Mouse (Mus musculus): Measurements from ENCODE around the gene Pakap.

Gene Pakap

DNA sequence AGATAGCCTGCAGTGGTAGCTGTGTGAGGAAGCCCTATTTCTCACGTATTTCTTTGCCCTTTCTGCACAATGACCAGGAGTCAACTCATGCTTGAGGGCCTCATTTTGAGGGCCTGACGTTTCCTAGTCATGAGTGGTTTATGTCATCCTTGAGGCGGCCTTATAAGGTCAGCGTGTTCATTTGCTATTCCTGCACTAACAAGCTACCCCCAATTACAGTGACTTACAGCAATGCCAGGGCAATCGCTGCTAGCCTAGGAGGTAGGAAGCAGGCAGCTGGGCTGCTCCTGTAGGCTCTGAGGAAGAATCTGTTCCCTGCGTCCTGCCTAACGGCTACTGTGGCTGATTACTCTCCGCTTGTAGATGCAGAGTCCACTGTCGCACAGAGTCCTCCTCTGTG is 269.1 kb downstream of the Pakap start:
- DNase-seq (ENCODE audit: low spot score in 2 of 2), result no peak

DNA sequence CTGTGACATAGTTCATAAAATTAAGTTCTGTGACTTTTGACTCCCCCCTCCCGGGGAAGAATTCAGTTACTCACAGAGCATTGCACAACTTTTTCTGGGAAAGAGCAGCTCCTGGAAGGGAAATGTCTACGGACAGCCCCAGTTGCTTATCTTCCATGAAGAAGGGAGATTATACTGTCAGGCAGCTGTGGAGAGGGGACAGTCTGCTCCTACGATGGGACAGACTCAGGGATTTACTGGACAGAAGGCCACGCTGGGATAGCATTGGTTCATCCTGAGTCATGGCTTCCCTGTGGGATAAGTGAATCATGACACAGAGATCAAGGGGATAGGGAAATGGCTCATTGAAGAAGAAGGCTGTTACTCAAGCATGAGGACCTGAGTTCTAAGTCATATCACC is 271.4 kb downstream of the Pakap start:
- no peak for DNase-seq (ENCODE audit: low spot score in 2 of 2)

DNA sequence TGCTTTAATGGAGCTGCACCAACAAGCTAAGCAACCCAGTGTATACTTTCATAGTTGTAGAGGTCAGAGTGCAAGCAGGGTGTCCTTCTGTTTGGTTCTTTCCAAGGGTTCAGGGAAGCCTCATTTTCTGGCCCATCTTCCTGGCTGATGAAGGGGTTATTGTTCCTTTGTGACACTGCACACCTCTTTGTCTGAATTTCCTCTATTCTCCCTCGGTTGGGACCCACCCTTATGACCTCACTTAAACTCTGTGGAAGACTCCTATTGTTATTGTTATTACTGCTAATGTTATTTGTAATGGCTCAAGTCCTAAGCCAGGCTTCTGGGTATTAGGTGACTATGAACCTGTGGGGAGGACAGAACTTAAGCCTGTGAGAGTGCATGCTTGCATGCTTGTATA is 273.9 kb downstream of the Pakap start:
- DNase-seq (ENCODE audit: low spot score in 2 of 2), result no peak

DNA sequence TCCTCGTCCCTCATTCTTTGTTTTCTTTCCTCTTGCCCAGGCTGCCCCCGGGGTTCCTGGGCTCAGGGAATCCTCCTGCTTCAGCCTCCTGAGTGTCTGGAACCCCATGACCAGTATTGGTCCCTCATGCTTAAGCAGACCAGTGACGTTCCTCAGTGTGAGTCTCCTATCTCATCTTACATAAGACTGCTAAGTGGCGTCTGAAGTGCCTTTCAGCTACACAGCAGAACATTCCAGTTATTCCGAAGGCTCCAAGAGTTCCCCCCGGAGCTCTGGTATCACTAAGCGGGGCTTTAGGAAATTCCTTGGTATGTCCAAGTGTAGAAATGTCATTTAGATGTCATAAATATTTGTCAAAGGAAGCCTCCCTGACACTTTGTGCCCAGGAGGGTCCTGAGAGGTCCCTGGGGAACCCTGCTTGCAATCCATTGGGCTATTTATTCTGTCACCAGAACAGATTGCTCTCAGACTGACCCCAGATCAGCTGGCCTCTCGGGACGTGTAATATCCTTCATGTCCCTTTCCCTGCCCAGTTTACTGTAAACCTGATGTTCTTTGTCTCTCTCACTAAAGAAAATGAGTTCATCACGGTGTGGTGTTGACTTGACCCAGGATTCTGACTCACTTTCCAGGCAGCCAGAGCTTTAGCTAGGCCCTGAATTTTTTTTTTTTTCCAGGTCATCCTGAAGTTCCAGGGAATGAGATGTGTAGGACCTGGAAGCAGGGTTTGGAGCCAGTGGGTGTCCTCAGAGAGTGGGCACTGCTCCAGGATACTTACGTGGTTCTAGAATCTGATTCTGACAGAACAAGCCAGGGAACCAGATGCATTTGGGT is 274.7 kb downstream of the Pakap start:
- DNase-seq (ENCODE audit: low spot score in 2 of 2), result no peak

DNA sequence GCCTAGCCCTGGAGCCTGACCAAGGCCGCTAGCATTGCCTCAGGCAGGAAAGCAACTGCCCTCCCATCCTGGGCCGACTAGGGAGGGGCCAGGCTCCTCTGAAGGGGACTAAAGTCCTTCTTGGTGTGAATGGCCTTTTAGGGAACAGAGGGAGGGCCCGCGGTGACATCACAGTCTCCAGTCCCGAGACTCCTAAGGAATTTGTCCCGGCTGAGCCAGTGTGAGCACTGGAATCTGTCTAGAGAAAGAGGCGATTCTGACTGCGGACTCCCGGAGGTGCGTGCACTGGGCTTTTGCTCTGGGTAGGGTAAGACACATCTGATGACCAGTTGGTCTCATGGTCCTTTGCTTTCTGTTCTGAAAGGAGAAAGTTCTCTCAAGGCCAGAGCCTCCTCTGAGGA is 277.1 kb downstream of the Pakap start:
- DNase-seq (ENCODE audit: low spot score in 2 of 2), result peak; percentile 54 to 56

DNA sequence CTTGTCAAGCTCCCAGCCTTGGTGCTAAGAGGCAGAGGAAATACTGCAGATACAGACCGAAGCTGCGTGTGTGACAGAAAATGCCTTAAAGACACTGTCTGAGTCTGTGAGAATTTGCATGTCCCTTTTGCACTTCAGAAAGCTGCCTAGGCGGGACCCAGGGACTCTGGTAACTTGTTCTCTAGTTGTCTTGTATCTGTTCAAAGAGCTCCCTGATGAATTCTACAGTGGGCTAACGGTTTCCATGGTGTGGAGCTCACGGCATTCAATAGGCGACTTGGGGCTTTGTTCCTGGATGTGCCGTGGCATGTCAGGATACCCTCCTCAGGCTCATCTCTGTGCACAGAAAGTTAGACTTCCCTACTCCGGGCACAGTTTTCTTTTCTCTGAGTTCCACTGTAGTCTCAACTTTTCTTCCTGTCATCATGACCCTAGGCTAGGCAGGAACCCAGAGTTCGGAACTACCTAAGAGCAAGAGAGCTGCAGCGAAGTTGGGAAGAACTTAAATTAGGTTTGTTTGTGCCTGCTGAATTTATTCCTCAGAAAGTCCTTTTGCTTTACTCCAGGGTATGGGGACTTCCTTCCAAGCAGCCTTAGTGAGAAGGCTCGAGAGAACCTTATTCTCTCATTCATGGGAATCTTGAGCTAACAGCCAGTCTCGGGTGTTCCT is 277.7 kb downstream of the Pakap start:
- DNase-seq (ENCODE audit: low spot score in 2 of 2), result no peak

DNA sequence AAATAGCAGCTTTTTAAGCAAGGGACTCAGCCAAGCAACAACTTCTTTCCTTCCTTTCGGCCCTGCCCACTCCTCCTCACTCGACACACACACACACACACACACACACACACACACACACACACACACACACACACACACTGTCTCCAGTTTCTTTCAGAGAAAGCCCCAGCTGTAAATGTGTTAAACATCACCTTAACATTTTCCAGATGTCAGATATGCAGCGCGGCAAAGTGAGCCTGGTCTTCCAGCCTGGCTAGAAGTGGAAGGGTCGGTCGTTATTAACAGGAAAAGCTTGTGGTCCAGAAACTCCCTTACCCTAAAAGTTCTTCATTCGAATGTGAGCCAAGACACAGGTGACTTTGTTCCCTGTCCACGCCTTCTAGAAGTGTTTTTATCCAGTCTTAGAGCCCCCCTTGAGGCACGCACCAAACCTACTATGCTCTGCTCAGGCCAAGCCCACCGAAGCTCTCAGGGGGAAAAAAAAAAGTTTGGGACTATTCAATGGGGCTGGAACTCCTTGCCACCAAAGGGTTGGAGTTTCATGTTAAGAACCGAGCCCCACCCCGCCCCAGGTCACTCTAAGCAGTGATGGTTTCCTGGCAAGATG is 278.5 kb downstream of the Pakap start:
- DNase-seq (ENCODE audit: low spot score in 2 of 2), result no peak

DNA sequence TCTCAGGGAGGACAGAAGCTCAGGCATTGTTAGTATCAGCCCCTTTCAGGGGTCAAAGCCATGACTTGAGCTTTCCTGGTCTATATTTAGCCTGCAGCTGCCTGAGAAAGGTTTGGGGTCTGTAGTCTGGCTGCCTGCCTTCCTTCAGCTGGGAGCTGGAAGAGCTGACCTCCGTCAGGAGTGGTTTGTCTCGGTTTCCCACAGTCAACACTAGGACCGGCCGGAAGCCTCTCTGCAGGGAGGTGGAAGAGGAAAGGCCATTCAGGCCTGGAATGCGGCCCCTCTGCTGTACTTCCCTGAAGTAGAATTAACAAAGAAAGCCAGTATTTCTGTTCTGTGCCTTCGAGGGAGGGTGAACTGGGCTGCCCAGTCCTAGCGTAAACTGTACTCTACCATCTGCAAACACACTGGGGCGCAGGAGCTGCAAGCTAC is 279.0 kb downstream of the Pakap start:
- no peak for DNase-seq (ENCODE audit: low spot score in 2 of 2)

DNA sequence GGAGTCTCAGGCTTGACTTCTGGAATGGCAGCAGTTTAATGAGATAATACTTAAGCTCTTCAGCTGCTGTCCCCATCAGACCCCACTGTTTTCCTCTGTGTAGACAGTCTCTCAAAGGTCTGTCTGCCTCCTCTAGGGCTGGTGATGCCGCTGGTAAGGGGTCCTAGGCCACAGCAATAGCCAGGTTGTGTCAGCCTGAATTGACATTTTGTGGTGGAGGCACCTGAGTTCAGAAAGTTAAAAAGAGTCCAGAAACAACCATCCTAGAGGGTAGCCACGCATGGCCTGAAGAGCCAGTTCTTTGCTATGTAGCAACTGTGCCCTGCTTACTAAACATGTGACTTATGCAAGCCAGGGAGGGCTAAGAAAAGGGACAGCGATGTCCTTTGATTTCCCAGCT is 279.7 kb downstream of the Pakap start:
- no peak for DNase-seq (ENCODE audit: low spot score in 2 of 2)

DNA sequence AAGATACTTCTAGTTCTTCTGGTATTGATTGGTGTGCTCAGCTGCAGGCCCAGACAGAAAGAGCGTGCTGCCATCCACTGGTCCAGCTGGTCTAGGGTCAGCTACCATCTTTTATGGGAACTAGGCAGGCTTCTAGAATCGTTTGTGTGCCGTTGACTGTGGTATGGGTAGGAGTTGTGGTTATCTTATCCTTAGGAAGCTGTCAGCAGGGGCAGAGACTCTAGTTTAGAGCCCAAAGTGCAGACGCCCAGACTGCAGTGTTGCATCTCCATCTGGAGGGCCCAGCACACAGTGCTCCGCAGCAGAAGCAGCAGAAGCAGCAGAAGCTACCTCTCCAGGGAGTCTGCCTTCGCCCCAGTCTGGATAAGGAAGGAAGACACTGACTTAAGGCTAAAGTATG is 281.5 kb downstream of the Pakap start:
- DNase-seq (ENCODE audit: low spot score in 2 of 2), result no peak

DNA sequence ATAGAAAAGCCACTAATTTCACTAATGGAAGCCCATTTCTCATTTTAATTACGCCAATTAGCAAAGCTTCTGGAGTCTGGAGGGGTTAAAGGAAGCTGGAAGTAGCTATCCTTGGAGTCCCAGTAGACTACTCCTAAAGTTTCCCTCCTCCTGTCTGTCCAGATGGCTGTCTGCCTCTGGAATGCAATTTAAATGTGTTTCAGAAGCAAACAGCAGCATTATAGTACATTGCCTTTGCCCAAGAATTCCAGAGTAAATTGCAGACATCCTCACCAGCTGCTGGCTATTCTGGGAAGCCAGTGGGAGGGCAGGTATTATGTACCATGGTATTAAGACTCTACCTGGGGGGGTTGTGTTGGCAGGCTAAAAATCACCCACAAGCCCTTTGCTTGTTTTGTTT is 283.8 kb downstream of the Pakap start:
- DNase-seq (ENCODE audit: low spot score in 2 of 2), result no peak

DNA sequence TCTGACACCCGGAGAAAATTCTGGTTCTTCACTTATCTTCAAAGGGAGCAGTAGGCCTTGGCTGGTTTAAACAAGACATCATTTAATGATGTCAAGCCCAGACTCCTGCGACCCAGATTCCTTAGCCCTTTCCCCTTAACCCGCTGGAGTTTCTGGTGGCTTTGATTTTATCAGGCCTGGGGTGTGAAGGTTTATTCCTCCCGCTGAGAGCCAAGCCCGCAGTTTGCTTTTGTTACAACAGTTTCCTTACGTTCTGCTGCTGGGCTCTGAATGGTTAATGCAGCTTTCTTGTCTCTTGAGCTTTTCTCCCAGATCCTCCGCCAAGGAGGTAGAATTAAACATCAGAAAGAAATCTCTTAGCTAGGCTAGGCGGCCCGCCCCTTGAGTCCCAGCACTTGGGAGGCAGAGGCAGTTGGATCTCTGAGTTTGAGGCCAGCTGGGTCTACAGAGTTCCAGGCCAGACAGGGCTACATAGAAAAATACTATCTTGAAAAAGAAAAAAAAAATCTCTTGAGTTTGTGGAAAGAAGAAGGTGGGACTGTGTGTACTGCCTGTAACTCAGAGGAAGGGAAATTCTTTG is 284.6 kb downstream of the Pakap start:
- no peak for DNase-seq (ENCODE audit: low spot score in 2 of 2)

DNA sequence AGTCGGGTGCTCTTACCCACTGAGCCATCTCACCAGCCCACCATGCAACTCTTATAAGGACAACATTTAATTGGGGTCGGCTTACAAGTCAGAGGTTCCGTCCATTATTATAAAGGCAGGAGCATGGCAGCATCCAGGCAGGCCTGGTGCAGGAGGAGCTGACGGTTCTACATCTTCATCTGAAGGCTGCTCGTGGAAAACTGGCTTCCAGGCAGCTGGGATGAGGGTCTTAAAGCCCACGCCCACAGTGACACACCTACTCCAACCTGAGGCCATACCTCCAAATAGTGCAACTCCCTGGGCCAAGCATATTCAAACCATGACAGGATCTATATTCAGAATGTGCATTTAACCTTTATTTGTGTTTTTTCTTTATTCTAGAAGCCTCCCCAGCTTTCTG is 286.2 kb downstream of the Pakap start:
- DNase-seq (ENCODE audit: low spot score in 2 of 2), result no peak

DNA sequence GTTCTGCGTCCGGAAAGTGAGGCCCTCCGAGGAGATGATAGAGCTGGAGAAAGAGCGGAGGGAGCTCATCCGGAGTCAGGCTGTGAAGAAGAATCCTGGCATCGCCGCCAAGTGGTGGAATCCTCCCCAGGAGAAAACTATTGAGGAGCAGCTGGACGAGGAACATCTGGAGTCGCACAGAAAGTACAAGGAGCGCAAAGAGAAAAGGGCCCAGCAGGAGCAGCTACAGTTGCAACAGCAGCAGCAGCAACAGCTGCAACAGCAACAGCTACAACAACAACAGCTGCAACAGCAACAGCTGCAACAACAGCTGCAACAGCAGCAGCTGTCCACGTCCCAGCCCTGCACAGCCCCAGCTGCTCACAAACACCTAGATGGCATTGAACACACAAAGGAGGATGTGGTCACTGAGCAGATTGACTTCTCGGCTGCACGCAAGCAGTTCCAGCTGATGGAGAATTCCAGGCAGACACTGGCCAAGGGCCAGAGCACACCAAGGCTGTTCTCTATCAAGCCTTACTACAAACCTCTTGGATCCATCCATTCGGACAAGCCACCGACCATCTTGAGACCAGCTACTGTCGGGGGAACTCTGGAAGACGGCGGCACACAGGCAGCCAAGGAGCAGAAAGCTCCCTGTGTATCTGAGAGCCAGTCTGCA is 287.4 kb downstream of the Pakap start:
- DNase-seq (ENCODE audit: low spot score in 2 of 2), result no peak

DNA sequence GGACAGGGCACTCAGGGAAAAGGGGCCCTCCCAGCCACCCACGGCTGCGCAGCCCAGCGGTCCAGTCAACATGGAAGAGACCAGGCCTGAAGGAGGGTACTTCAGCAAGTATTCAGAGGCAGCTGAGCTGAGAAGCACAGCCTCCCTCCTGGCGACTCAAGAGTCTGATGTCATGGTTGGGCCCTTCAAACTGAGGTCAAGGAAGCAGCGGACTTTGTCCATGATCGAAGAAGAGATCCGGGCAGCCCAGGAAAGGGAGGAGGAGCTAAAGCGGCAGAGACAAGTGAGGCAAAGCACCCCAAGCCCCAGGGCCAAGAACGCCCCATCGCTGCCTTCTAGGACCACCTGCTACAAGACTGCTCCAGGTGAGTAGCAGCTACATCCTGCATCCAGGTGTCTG is 288.7 kb downstream of the Pakap start:
- DNase-seq (ENCODE audit: low spot score in 2 of 2), result no peak

DNA sequence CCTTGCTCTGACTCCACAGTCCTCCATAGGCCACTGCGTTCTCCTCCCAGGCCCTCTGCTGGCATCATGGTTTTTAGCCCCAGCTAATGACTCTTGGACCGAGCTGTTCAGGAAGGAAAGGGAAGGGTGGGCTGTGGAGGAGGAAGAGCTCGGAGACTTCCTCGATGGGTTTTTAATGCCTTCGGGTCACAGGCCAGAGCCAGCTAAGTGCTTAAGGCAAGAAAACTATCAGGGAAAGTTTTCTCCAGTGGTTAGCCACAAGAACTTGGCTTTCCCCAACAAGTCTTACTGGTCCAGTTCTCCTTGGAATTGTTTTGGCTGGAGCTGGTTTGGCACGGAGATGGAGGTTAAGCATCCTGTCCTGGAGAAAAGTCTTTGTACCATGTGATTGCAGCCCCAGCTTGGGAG is 292.2 kb downstream of the Pakap start:
- DNase-seq (ENCODE audit: low spot score in 2 of 2), result no peak

DNA sequence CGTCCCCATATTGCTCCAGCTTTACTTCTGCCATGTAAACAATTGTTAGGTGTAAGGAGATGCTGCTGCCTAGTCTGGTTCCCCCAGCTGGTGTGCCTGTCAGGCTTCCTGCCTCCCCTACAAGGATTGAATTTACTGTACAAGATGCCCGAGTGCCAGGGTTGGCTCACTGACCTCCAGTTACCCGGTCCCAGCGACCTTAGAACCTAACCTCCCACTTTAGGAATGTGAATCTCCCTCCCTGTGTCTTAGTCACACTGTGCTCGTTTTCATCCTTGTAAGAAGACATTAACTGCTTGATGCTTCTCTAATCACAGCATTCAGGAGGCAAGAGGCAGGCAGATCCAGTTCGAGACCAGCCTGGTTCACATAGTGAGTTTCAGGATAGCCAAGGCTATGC is 293.2 kb downstream of the Pakap start:
- DNase-seq (ENCODE audit: low spot score in 2 of 2), result no peak

DNA sequence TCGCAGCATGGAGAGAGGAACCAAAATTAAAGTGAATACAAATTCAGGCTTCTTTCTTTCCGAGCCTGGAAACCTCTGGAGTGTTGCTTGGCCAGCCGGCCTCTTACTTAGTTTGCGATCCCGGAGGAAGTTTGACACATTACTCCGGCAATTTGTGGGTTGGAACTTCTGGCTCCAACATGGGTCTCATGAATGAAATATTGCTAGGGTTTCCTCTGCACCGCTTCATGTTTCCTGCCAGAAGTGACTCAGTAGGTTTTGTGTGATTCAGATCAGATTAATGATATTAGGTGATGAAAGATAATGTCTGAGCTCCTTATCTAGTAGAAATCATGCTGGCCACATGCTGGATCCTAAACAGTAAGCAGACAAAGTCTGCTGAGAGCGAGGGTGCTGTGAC is 293.9 kb downstream of the Pakap start:
- DNase-seq (ENCODE audit: low spot score in 2 of 2), result no peak

DNA sequence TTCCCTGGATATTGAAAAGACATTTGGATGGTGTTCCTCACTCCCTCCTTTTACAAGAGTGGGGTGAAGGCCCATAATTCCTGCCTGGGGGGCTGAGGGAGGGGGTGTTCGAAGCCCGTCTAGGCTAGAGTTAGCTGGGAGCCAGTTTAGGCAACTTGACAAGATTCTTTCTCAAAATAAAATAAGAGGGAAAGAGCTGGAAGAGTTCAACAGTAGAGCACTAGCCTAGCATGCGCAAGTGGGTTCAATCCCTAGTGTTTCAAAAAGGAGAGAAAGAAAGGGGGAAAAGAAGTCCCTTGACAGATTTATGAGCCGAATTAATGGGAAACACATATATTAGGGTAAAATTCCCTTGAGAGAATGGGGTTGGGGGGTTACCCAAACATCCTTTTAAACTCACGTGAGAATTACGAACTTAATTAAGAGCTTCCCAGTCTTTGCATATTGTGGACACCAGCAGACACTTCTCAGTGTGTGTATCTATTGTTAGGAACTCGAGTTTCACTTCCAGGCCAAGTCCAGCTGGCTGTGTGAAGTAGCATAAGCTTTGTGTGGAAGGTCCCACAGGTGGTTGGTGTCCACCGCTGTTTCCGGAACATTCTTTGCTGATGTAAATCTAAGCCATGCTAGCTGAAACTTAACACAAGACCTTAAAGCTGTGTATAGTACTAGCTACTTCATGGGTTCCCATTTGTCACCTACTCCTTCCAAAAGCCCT is 294.4 kb downstream of the Pakap start:
- no peak for DNase-seq (ENCODE audit: low spot score in 2 of 2)

DNA sequence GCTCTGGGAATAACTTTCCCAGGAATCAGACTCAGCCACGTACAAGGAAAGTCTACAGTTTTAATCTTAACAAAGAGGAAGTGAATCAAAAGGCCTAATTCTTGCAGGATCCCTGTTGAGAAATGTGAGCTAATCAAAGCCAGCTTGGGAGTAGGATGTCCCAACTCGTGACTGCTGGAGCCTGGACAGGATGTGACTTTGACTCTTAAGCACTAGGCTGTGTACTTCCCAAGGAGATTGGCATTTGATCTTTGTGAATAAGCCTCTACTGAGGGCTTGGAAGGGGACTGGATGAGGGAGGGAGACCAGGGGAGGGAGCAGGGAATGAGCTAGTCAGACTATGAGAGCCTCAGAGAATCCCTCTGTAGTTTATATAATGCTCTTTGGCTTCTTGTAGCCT is 298.1 kb downstream of the Pakap start:
- DNase-seq (ENCODE audit: low spot score in 2 of 2), result no peak

DNA sequence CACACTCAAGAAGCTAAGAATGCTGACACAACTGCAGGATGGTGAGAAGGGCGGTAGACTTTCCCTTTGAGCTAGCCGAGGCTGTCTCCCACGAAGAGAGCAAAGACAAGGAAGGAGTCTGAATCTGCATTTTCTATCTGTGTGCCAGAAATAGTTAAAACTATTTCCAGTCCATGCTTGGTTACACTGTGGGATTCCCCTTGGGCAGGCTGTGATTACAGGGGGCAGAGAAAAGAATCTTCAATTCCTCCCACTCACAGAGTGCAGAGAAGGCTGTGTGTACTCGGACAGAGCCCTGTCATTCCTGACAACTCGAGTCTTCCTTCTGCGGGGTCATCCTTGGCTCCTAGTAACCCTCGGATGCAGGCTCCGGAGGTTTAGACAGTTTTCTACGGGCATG is 299.0 kb downstream of the Pakap start:
- no peak for DNase-seq (ENCODE audit: low spot score in 2 of 2)

DNA sequence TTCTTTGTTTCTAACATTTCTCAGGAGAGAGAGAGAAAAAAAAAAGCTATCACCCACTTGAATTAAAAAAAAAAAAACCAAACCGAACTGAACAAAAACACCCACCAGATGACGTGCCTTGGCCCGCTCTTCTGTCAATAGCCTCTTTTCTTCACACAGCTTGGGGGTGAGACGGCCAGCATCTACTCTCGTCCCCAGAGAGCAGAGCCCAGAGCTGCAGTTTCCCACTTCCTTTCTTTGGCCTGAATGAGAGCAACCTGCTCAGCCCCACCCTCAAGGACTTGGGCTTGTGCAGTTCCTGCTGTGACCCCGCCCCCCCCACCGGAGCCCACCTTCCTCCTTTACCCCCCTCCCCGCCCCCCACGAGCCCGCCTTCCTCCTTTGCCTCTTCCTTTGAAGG is 299.5 kb downstream of the Pakap start:
- no peak for DNase-seq (ENCODE audit: low spot score in 2 of 2)
